Mouse (Mus musculus) left cerebral cortex, adult 18-20 months (tissue): ENCODE measurements around the gene Gucy2e. TPM values are rescaled to one million over a fixed set of nuclear protein-coding genes. Genes with fewer than 3 reads are reported as not detected.

ENCODE experiments used
- DNase-seq, 2 experiments: peaks; one replicate each; pipeline ENCODE4 v3.0.0; 2021 to 2022; ENCODE audit warnings: low spot score in 2 of 2, mixed read lengths in 1 of 2
- total RNA-seq, 2 experiments: library from RNA; stranded (reverse); gene quantifications; 2 replicates each; pipeline ENCODE4 v1.2.3; 2021

Gene Gucy2e
- total RNA-seq, 2 experiments from 2014 or later: 1.2 TPM

- DNase-seq: no peak
These were observed 543 bp downstream of the Gucy2e start for GRCm38 (mm10) chr11:69236061-69236925.

GRCm38 (mm10) chr11:69235285-69236060 lies 1.4 kb downstream of the Gucy2e start:
- peak; percentile 70 to 76 for DNase-seq

GRCm38 (mm10) chr11:69233141-69233540 lies 3.7 kb downstream of the Gucy2e start:
- no peak for DNase-seq

- no peak for DNase-seq
These were observed 6.4 kb downstream of the Gucy2e start for GRCm38 (mm10) chr11:69230420-69230819.

- DNase-seq: no peak
These were observed 11.1 kb downstream of the Gucy2e start for GRCm38 (mm10) chr11:69225715-69226114.

GRCm38 (mm10) chr11:69223101-69223500 lies 13.7 kb downstream of the Gucy2e start:
- DNase-seq: no peak

GRCm38 (mm10) chr11:69221070-69221469 lies 15.8 kb downstream of the Gucy2e start:
- DNase-seq: no peak

GRCm38 (mm10) chr11:69218661-69219060 lies 18.2 kb downstream of the Gucy2e start:
- no peak for DNase-seq

- no peak for DNase-seq
These were observed 19.4 kb downstream of the Gucy2e start for GRCm38 (mm10) chr11:69217411-69217810.

GRCm38 (mm10) chr11:69211431-69211830 lies 25.4 kb downstream of the Gucy2e start:
- DNase-seq: peak; percentile 31 to 58

GRCm38 (mm10) chr11:69202469-69203230 lies 34.2 kb downstream of the Gucy2e start:
- no peak for DNase-seq

- no peak for DNase-seq
These were observed 36.6 kb downstream of the Gucy2e start for GRCm38 (mm10) chr11:69200231-69200630.

- no peak for DNase-seq
These were observed 37.6 kb downstream of the Gucy2e start for GRCm38 (mm10) chr11:69199251-69199650.

- no peak for DNase-seq
These were observed 39.1 kb downstream of the Gucy2e start, which contains the start of gene Alox8 for GRCm38 (mm10) chr11:69197743-69198142. TSS of gene Alox8 (minus strand) at chr11:69197843.

- peak; percentile 16 to 24 for DNase-seq
These were observed 39.6 kb downstream of the Gucy2e start for GRCm38 (mm10) chr11:69197194-69197593.

GRCm38 (mm10) chr11:69196766-69197165 lies 40.1 kb downstream of the Gucy2e start:
- DNase-seq: no peak

- peak; percentile 38 to 46 for DNase-seq
These were observed 44.0 kb downstream of the Gucy2e start for GRCm38 (mm10) chr11:69192840-69193239.

- DNase-seq: no peak
These were observed 50.9 kb downstream of the Gucy2e start for GRCm38 (mm10) chr11:69185936-69186335.

- DNase-seq: no peak
These were observed 51.8 kb downstream of the Gucy2e start for GRCm38 (mm10) chr11:69185031-69185430.

GRCm38 (mm10) chr11:69180120-69180519 lies 56.7 kb downstream of the Gucy2e start:
- DNase-seq: no peak

GRCm38 (mm10) chr11:69179512-69179911 lies 57.3 kb downstream of the Gucy2e start:
- no peak for DNase-seq
